Mouse (Mus musculus) forebrain, embryonic 13.5 days (tissue): Measurements from ENCODE around the gene Rxfp3. TPM values are rescaled to one million over a fixed set of nuclear protein-coding genes. Genes with fewer than 3 reads are reported as not detected.

Experiments
- polyA plus RNA-seq: library from polyadenylated mRNA; unstranded; fragments of >200 nt; fragmentation: Nextera tagmentation; extraction: Ambion mirVana; gene quantifications from 2 replicates; pipeline ENCODE4 v1.2.1, GENCODE M21; 2015

The Rxfp3 gene
- polyA plus RNA-seq, 1 experiment from 2014 or later, result 0.96 TPM

Other genes with a start within 250 kb of the Rxfp3 start
- gene C1qtnf3, start 85.7 kb downstream of the Rxfp3 start, polyA plus RNA-seq, result 0.10 and 0.13 TPM in 2 replicates
- gene Amacr, start 56.2 kb downstream of the Rxfp3 start, polyA plus RNA-seq, result 6.4 and 7.7 TPM in 2 replicates
- gene Slc45a2, start 37.3 kb downstream of the Rxfp3 start, polyA plus RNA-seq, result not detected in 2 replicates
- gene Adamts12, start 26.8 kb upstream of the Rxfp3 start, polyA plus RNA-seq, result 0.72 and 0.92 TPM in 2 replicates